In genomic region chr3:69373544-69374306, GRCm38 (mm10) we compare ENCODE assay signal across 8 mouse cellular contexts. TPM values are rescaled to one million over a fixed set of nuclear protein-coding genes. Genes with fewer than 3 reads are reported as not detected.
DNase-seq lines count a peak whose midpoint lies in the region; ATAC-seq and TF ChIP-seq lines count a peak whose summit lies in the region.

No protein-coding gene starts in this region.

- no peaks in the 10 kb centered on the region for H3K4me1 ChIP-seq in hindbrain, embryonic 11.5 days (replicated peaks; ENCODE audit: control insufficient read depth, insufficient read depth, low read length)
- no peaks in the 10 kb centered on the region for H3K4me1 ChIP-seq in hindbrain, embryonic 10.5 days (replicated peaks)
- H3K4me1 ChIP-seq in MEL (ENCODE audit: control insufficient read depth in 1 of 2, insufficient read depth in 2 of 2, low read length in 2 of 2) = no peaks in the 10 kb centered on the region
- peaks cover 3% of the 10 kb centered on the region; the same call in 1 of the 2 replicates for H3K4me1 ChIP-seq in midbrain, embryonic 14.5 days (ENCODE audit: control insufficient read depth, insufficient read depth, low read length)
- H3K4me1 ChIP-seq in heart, embryonic 11.5 days (ENCODE audit: control insufficient read depth, insufficient read depth, low read length) = no peaks in the 10 kb centered on the region

- no peaks in the 10 kb centered on the region for H3K36me3 ChIP-seq in hindbrain, embryonic 11.5 days (ENCODE audit: control insufficient read depth, insufficient read depth, low read length)
- H3K36me3 ChIP-seq in hindbrain, embryonic 10.5 days = no peaks in the 10 kb centered on the region
- no peaks in the 10 kb centered on the region for H3K36me3 ChIP-seq in MEL (ENCODE audit: control insufficient read depth in 1 of 2, insufficient read depth in 2 of 2, low read length in 2 of 2)
- H3K36me3 ChIP-seq in midbrain, embryonic 14.5 days (ENCODE audit: control insufficient read depth, insufficient read depth, low read length) = no peaks in the 10 kb centered on the region
- H3K36me3 ChIP-seq in heart, embryonic 11.5 days (ENCODE audit: control insufficient read depth, insufficient read depth, low read length) = no peaks in the 10 kb centered on the region

- no peak for TF ChIP-seq CTCF in MEL (IDR thresholded peaks at IDR 0.05 in 2 of 3, conservative IDR thresholded peaks at IDR 0.05 in 1 of 3; ENCODE audit: control insufficient read depth in 1 of 3, insufficient read depth in 1 of 3, low read depth in 2 of 3, low read length in 3 of 3, poor library complexity in 1 of 3, severe bottlenecking in 1 of 3)

- H3K79me2 ChIP-seq in MEL (ENCODE audit: control insufficient read depth, insufficient read depth, low read length, poor library complexity) = no peaks in the 10 kb centered on the region

- ATAC-seq in hindbrain, embryonic 11.5 days (ENCODE audit: low FRiP score) = peak; percentile 64
- peak; percentile 98 for ATAC-seq in granulocyte monocyte progenitor cell, adult 5-6 weeks (replicated peaks; ENCODE audit: poor library complexity, severe bottlenecking)
- peak; percentile 70; the same call in 1 of the 2 replicates for ATAC-seq in midbrain, embryonic 14.5 days (ENCODE audit: low FRiP score, low TSS enrichment)
- no peak for ATAC-seq in heart, embryonic 11.5 days (replicated peaks; ENCODE audit: insufficient number of reproducible peaks, low FRiP score, low TSS enrichment)

- no peak overlapping the region for H3K4me3 ChIP-seq in hindbrain, embryonic 11.5 days (ENCODE audit: low read depth, low read length)
- H3K4me3 ChIP-seq in hindbrain, embryonic 10.5 days = no peak overlapping the region
- peak overlapping the region; percentile 36 to 38 for H3K4me3 ChIP-seq in MEL (ENCODE audit: control insufficient read depth in 1 of 2, insufficient read depth in 1 of 2, low read depth in 2 of 2, low read length in 2 of 2)
- H3K4me3 ChIP-seq in midbrain, embryonic 14.5 days (replicated peaks; ENCODE audit: low read depth, low read length) = no peak overlapping the region
- no peak overlapping the region for H3K4me3 ChIP-seq in heart, embryonic 11.5 days (ENCODE audit: low read depth, low read length)

- WGBS in hindbrain, embryonic 11.5 days = 79% methylated on average over 10 of the region's 10 CpGs
- 82% methylated on average over 10 of the region's 10 CpGs for WGBS in hindbrain, embryonic 10.5 days
- WGBS in midbrain, embryonic 14.5 days = 58% methylated on average over 10 of the region's 10 CpGs
- WGBS in heart, embryonic 11.5 days (ENCODE audit: insufficient replicate concordance) = 77% methylated on average over 10 of the region's 10 CpGs

- TF ChIP-seq RAD21 in MEL (IDR thresholded peaks at IDR 0.05; ENCODE audit: low read depth, low read length) = no peak

- H3K27me3 ChIP-seq in hindbrain, embryonic 11.5 days (ENCODE audit: control insufficient read depth, insufficient read depth, low read length) = no peaks in the 10 kb centered on the region
- H3K27me3 ChIP-seq in hindbrain, embryonic 10.5 days (ENCODE audit: insufficient read depth, poor library complexity, severe bottlenecking) = no peaks in the 10 kb centered on the region
- no peaks in the 10 kb centered on the region for H3K27me3 ChIP-seq in MEL (ENCODE audit: control insufficient read depth in 1 of 2, insufficient read depth in 2 of 2, low read length in 2 of 2)
- H3K27me3 ChIP-seq in midbrain, embryonic 14.5 days (ENCODE audit: control insufficient read depth, insufficient read depth, low read length) = no peaks in the 10 kb centered on the region
- H3K27me3 ChIP-seq in heart, embryonic 11.5 days (ENCODE audit: control insufficient read depth, insufficient read depth, low read length) = no peaks in the 10 kb centered on the region

- no peak overlapping the region for H3K27ac ChIP-seq in hindbrain, embryonic 11.5 days (ENCODE audit: low read depth, low read length)
- H3K27ac ChIP-seq in hindbrain, embryonic 10.5 days = no peak overlapping the region
- no peak overlapping the region for H3K27ac ChIP-seq in MEL (ENCODE audit: control insufficient read depth, low read depth, low read length)
- H3K27ac ChIP-seq in midbrain, embryonic 14.5 days (replicated peaks; ENCODE audit: low read depth, low read length) = no peak overlapping the region
- no peak overlapping the region for H3K27ac ChIP-seq in heart, embryonic 11.5 days (ENCODE audit: low read depth, low read length)

- peak; percentile 52 for DNase-seq in hindbrain, embryonic 11.5 days (ENCODE audit: low spot score)
- DNase-seq in hindbrain, embryonic 10.5 days (ENCODE audit: low spot score) = no peak
- DNase-seq in MEL (ENCODE audit: low read depth, low spot score) = peak; percentile 79
- DNase-seq in midbrain, embryonic 14.5 days = peak; percentile 91
- no peak for DNase-seq in adrenal gland, adult 8-10 months
- DNase-seq in adrenal gland, adult 18-20 months (ENCODE audit: low spot score in 2 of 2) = no peak

- no peak overlapping the region for H3K9ac ChIP-seq in hindbrain, embryonic 11.5 days (ENCODE audit: low read depth, low read length)
- peak overlapping the region; percentile 44 for H3K9ac ChIP-seq in MEL (ENCODE audit: control insufficient read depth, low read depth, low read length, poor library complexity, severe bottlenecking)
- no peak overlapping the region for H3K9ac ChIP-seq in midbrain, embryonic 14.5 days (replicated peaks; ENCODE audit: low read length)
- H3K9ac ChIP-seq in heart, embryonic 11.5 days (ENCODE audit: low read depth, low read length) = no peak overlapping the region

- no peak for TF ChIP-seq EP300 in MEL (IDR thresholded peaks at IDR 0.05; ENCODE audit: low read depth in 1 of 2, low read length in 2 of 2)

- H3K9me3 ChIP-seq in hindbrain, embryonic 11.5 days (ENCODE audit: control insufficient read depth, low read length) = no peaks in the 10 kb centered on the region
- peaks cover 4% of the 10 kb centered on the region; the same call in 1 of the 2 replicates for H3K9me3 ChIP-seq in hindbrain, embryonic 10.5 days
- H3K9me3 ChIP-seq in MEL (replicated peaks; ENCODE audit: insufficient read depth, low read length) = no peaks in the 10 kb centered on the region
- no peaks in the 10 kb centered on the region for H3K9me3 ChIP-seq in midbrain, embryonic 14.5 days (ENCODE audit: control insufficient read depth, low read length)
- no peaks in the 10 kb centered on the region for H3K9me3 ChIP-seq in heart, embryonic 11.5 days (replicated peaks; ENCODE audit: control insufficient read depth, low read length)

- no peak for TF ChIP-seq POLR2A in MEL (IDR thresholded peaks at IDR 0.05; ENCODE audit: control insufficient read depth in 1 of 2, insufficient read depth in 1 of 2, low read depth in 1 of 2, low read length in 2 of 2, poor library complexity in 1 of 2)

- no peak overlapping the region for H3K4me2 ChIP-seq in hindbrain, embryonic 11.5 days (replicated peaks; ENCODE audit: low read depth, low read length)
- no peak overlapping the region for H3K4me2 ChIP-seq in midbrain, embryonic 14.5 days (ENCODE audit: low read length)
- H3K4me2 ChIP-seq in heart, embryonic 11.5 days = no peak overlapping the region

TF ChIP-seq in MEL, 35 proteins besides CTCF, POLR2A, EP300 and RAD21:
- TF ChIP-seq KAT2A (conservative IDR thresholded peaks at IDR 0.05; ENCODE audit: low read depth, low read length) (no peak), CHD1 (IDR thresholded peaks at IDR 0.05; ENCODE audit: low read depth, low read length) (no peak), E2F4 (IDR thresholded peaks at IDR 0.05; ENCODE audit: borderline replicate concordance, low read depth, low read length) (no peak), BHLHE40 (IDR thresholded peaks at IDR 0.05; ENCODE audit: borderline replicate concordance, low read depth, low read length) (no peak), MYB (IDR thresholded peaks at IDR 0.05; ENCODE audit: low read depth, low read length) (no peak), MYC (IDR thresholded peaks at IDR 0.05; ENCODE audit: low read depth, low read length) (no peak), MAZ (IDR thresholded peaks at IDR 0.05; ENCODE audit: low read depth, low read length) (no peak), ZMIZ1 (IDR thresholded peaks at IDR 0.05; ENCODE audit: low read depth, low read length) (no peak), ZNF384 (IDR thresholded peaks at IDR 0.05; ENCODE audit: low read depth, low read length) (no peak), UBTF (IDR thresholded peaks at IDR 0.05; ENCODE audit: borderline replicate concordance, insufficient read depth, low read depth, low read length) (no peak), TBP (IDR thresholded peaks at IDR 0.05; ENCODE audit: low read depth, low read length) (no peak), TAL1 (IDR thresholded peaks at IDR 0.05; ENCODE audit: low read length) (no peak)
TF ChIP-seq in MEL: peak in this region for 0.

RNA-seq across cellular contexts. Expression of gene Ppm1l, which starts 57.1 kb away (rescaled TPM):
- polyA plus RNA-seq in hindbrain, embryonic 11.5 days (2014; fragmentation: Nextera tagmentation; extraction: Ambion mirVana) = 17.1 and 17.2 TPM in 2 replicates
- 13.3 and 17.3 TPM in 2 replicates for polyA plus RNA-seq in hindbrain, embryonic 10.5 days (2016; fragmentation: Nextera tagmentation; extraction: Ambion mirVana)
- total RNA-seq in MEL (2012; rRNA removed) = not detected in 2 replicates
- polyA plus RNA-seq in MEL (2012; ENCODE audit: insufficient read depth in 1 of 2, insufficient read length in 2 of 2, low read depth in 1 of 2, low replicate concordance in 2 of 2, missing spikeins in 1 of 2) = not detected
- total RNA-seq in granulocyte monocyte progenitor cell, adult 5-6 weeks (2014; fragmentation: Nextera tagmentation) = 0.62 and 1.3 TPM in 2 replicates
- total RNA-seq in granulocyte monocyte progenitor cell, adult 5-6 weeks (2017) = 0.72 and 0.78 TPM in 2 replicates
- 20.4 and 26.2 TPM in 2 replicates for polyA plus RNA-seq in midbrain, embryonic 14.5 days (2014; fragmentation: Nextera tagmentation; extraction: Ambion mirVana)
- total RNA-seq in adrenal gland, adult 8-10 months (2022) = 10 to 100 TPM; 15.4 to 22.2 (median 19.6) TPM
- 10 to 100 TPM; 15.0 to 15.8 TPM for total RNA-seq in adrenal gland, adult 18-20 months (2021)
- 5.6 and 8.8 TPM in 2 replicates for polyA plus RNA-seq in heart, embryonic 11.5 days (2014; fragmentation: Nextera tagmentation; extraction: Ambion mirVana)

Comparison
In these comparisons a context has a peak if more than half of its experiments do, and no peak if none do; other contexts are left out.
1. DNase-seq: peak in hindbrain, embryonic 11.5 days (single experiment), MEL (single experiment) and midbrain, embryonic 14.5 days (single experiment); none in hindbrain, embryonic 10.5 days (single experiment), adrenal gland, adult 8-10 months (single experiment) and adrenal gland, adult 18-20 months (0 of 2).
2. H3K4me3 ChIP-seq: peak in MEL (2 of 2); none in hindbrain, embryonic 11.5 days (single experiment), hindbrain, embryonic 10.5 days (single experiment), midbrain, embryonic 14.5 days (single experiment) and heart, embryonic 11.5 days (single experiment).